Mouse (Mus musculus) cortical plate, adult 2 months (tissue): Measurements from ENCODE around the gene Ubxn10. TPM values are rescaled to one million over a fixed set of nuclear protein-coding genes. Genes with fewer than 3 reads are reported as not detected.

Experiments used
- H3K27ac ChIP-seq: fragments of 200-500 bp; 2 replicates; pipeline ENCODE4 v1.5.1; 2012; ENCODE audit warnings: low read length, control low read depth, inconsistent platforms; ENCODE audit not compliant: insufficient read depth
- H3K4me1 ChIP-seq: fragments of 200-500 bp; 2 replicates; pipeline ENCODE4 v1.6.1; 2011; ENCODE audit warnings: low read length; ENCODE audit not compliant: control insufficient read depth, insufficient read depth
- H3K4me3 ChIP-seq: fragments of 200-500 bp; 2 replicates; pipeline ENCODE4 v1.5.1; 2011; ENCODE audit warnings: mild to moderate bottlenecking, low read length, control low read depth; ENCODE audit not compliant: insufficient read depth
- CTCF ChIP-seq: fragments of 200-500 bp; IDR thresholded peaks from 2 replicates; pipeline ENCODE4 v1.5.1; 2011; ENCODE audit warnings: mild to moderate bottlenecking, control low read depth, low read length; ENCODE audit not compliant: insufficient read depth; ENCODE audit errors: extremely low read depth
- POLR2A ChIP-seq: fragments of 200-500 bp; IDR thresholded peaks from 2 replicates; pipeline ENCODE4 v1.6.1; 2011; ENCODE audit warnings: mild to moderate bottlenecking, low read length, control low read depth; ENCODE audit not compliant: insufficient read depth; ENCODE audit errors: extremely low read depth
- polyA plus RNA-seq: library from polyadenylated mRNA; depleted of rRNA; stranded (reverse); fragments of >200 nt; gene quantifications from 2 replicates; pipeline ENCODE4 v1.2.3, GENCODE M21; 2012

Gene Ubxn10
- polyA plus RNA-seq, 1 experiment, result 1.3 TPM

GRCm38 (mm10) chr4:138757416-138757815 lies 20.4 kb upstream of the Ubxn10 start, which contains the start of gene Pla2g2f:
Gene Pla2g2f, minus strand, starts transcription at chr4:138757626.
- TF ChIP-seq POLR2A (no peak), CTCF (no peak)
- H3K4me3 ChIP-seq, result no peak within 1 kb of the TSS
- no peak within 1 kb of the TSS for H3K27ac ChIP-seq
- H3K4me1 ChIP-seq, result peaks cover 5% of the 10 kb centered on the region

- Histone ChIP-seq H3K27ac (no peak overlapping the region), H3K4me1 (peaks cover 5% of the 10 kb centered on the region), H3K4me3 (no peak overlapping the region)
- TF ChIP-seq CTCF (no peak), POLR2A (no peak)
Observed at GRCm38 (mm10) chr4:138755983-138756382, 19.0 kb upstream of the Ubxn10 start.

DNA sequence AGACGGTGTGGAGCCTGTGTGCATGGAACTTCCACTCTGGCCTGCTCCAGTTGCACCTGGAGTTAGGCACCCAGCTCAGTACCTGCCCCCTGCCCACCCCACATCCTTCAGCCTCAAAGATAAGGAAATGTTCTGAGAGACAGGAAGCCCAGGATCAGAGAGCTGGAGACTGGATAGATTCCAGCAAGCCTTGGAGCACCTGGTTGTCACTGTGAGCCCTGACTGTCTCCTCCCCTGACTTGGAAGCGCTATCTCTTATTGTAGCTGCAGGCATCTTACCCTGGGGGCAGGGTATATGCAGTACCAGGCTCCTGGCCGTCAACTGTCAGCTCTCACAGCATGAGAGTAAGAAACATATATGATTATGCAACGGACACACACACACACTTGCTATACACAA lies 18.5 kb upstream of the Ubxn10 start:
- TF ChIP-seq CTCF (no peak), POLR2A (no peak)
- Histone ChIP-seq H3K4me3 (no peak overlapping the region), H3K4me1 (peaks cover 5% of the 10 kb centered on the region), H3K27ac (no peak overlapping the region)

DNA sequence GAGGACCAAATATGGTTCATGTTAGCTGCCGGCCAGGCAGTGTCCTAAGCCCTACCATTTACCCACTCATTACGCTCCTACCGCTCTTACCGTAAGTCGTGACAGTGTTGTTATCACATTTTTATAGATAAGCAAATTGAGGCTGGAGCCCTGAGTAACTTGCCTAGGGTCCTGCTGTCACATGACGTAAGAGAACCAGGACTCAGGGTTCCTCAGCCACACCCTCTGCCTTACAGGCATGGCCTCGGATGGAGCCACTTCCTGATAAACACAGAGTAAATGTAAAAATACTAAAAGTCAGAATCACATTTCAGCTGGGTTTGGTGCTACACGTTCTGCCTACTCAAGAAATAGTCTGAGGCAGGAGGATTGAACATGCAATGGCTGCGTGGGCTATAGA lies 17.5 kb upstream of the Ubxn10 start:
- H3K4me3 ChIP-seq, result no peak overlapping the region
- TF ChIP-seq CTCF (no peak), POLR2A (no peak)
- H3K4me1 ChIP-seq, result peaks cover 5% of the 10 kb centered on the region
- H3K27ac ChIP-seq, result no peak overlapping the region

GRCm38 (mm10) chr4:138753608-138754007 lies 16.6 kb upstream of the Ubxn10 start:
- Histone ChIP-seq H3K4me3 (no peak overlapping the region), H3K4me1 (peaks cover 5% of the 10 kb centered on the region), H3K27ac (no peak overlapping the region)
- no peak for TF ChIP-seq CTCF
- no peak for TF ChIP-seq POLR2A

- Histone ChIP-seq H3K27ac (no peak overlapping the region), H3K4me3 (no peak overlapping the region), H3K4me1 (peaks cover 8% of the 10 kb centered on the region)
- no peak for TF ChIP-seq CTCF
- no peak for TF ChIP-seq POLR2A
Observed at GRCm38 (mm10) chr4:138752603-138753002, 15.6 kb upstream of the Ubxn10 start.

GRCm38 (mm10) chr4:138748369-138749072 lies 11.6 kb upstream of the Ubxn10 start:
- Histone ChIP-seq H3K4me3 (no peak overlapping the region), H3K4me1 (peaks cover 3% of the 10 kb centered on the region), H3K27ac (no peak overlapping the region)
- TF ChIP-seq CTCF (peak; percentile 76), POLR2A (no peak)

DNA sequence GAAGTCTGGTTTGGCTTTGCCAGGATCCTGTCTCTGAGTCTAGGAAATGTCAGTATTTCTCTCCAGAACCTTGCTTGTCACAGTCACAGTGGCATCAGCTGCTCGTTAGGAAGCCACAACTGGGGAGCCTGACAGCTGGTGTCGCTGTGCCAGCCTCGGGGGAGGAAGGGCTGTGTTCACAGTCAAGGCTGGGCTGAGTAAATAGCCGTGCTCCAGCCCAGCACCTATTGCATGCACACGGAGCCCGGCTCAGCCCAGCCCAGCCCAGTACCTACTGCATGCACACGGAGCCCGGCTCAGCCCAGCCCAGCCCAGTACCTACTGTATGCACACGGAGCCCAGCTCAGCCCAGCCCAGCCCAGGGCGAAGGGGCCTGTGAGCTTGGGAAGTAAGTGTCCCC lies 10.9 kb upstream of the Ubxn10 start:
- TF ChIP-seq CTCF (no peak), POLR2A (no peak)
- H3K4me3 ChIP-seq, result no peak overlapping the region
- H3K4me1 ChIP-seq, result peaks cover 3% of the 10 kb centered on the region
- no peak overlapping the region for H3K27ac ChIP-seq

- TF ChIP-seq CTCF, result no peak
- no peak for TF ChIP-seq POLR2A
- peaks cover 3% of the 10 kb centered on the region for H3K4me1 ChIP-seq
- H3K4me3 ChIP-seq, result no peak overlapping the region
- no peak overlapping the region for H3K27ac ChIP-seq
Observed at GRCm38 (mm10) chr4:138746866-138747265, 9.9 kb upstream of the Ubxn10 start.

DNA sequence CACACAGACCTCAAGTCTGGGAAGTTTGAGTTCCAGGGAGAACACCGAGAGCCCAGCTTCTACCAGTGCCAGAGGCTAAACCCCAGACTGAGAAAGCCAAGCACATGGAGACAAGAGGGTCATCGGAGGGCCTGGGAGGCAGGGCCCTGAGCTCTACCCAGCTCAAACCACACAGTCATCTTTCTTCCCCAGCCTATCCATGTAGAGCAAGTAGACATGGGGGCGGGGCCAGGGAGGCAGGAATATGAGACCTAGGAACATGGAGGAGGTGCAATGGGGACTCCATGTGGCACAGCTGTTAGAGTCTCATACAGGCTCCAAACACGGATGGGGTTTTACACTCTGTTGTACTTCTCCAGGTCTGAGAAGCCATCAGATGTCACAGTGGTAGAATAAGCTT lies 8.9 kb upstream of the Ubxn10 start:
- Histone ChIP-seq H3K27ac (no peak overlapping the region), H3K4me3 (no peak overlapping the region), H3K4me1 (peaks cover 3% of the 10 kb centered on the region)
- no peak for TF ChIP-seq CTCF
- TF ChIP-seq POLR2A, result no peak
